Mouse (Mus musculus) heart, adult 9 months (tissue): Measurements from ENCODE around the gene Plpp3.

Experiments
- DNase-seq, 2 experiments: peaks; one replicate each; pipeline ENCODE4 v3.0.0; 2022; ENCODE audit warnings: low spot score in 2 of 2

Plpp3 gene

GRCm38 (mm10) chr4:105158651-105159530 lies 1.7 kb downstream of the Plpp3 start:
- peak; percentile 52 to 62 for DNase-seq

- no peak for DNase-seq
Measured at GRCm38 (mm10) chr4:105159531-105159870, 2.4 kb downstream of the Plpp3 start.

DNA sequence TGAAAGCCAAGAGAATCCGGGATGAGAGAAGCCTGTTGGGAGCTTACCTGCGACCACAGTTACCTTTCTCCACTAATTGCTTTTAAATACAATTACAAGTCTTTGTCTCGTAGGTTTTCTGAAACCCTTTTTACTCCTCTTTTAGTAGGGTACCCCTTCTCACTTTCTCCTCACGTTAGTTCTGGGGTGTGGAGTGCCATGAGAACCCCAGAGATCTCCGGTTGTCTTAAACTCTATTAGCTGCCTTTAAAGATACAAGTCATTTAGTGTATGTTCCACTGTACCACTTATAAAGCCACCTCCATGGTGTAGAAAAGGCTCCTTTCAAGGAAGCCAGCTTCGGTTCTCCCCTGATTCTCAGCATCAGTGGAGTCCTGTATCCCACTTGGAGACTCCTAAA lies 3.3 kb downstream of the Plpp3 start:
- no peak for DNase-seq

DNA sequence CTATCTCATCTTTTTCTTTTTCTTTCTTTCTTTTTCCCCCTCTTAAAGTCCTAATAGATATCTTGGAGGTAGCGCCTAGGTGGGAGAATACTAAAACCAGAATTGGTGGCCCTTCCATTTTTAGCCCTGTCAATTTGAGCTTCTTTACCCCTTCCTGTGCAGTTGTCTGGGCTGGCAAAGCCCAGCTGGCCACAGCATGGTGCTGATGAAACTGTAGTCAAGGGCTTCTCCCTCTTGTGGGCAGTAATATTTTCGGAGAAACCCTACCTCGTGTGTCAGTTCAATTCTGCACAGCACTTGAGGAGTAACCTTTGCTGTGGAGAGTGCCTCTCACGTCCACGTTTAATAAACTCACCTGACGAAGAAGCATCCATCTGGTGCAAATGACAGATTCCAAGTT lies 4.9 kb downstream of the Plpp3 start:
- no peak for DNase-seq

DNA sequence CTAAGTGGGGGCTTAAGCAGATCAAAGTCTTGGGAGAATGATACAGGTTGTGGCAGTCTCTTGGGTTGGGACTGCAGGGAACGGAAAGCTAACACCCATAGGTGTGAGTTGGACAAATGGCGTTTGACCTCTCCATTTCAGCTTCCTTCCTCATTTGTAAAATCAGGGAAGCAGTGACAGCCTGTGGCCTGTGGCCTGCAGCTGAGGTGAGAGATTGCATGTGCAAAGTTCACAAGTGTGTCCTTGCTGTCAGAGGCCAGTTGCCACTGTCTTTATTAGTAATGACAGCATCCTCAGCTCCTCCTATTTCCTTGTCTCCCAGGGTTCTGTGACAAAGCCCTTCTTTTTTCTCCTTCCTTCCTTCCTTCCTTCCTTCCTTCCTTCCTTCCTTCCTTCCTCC lies 5.5 kb downstream of the Plpp3 start:
- no peak for DNase-seq

- no peak for DNase-seq
Measured at GRCm38 (mm10) chr4:105163981-105164411, 6.8 kb downstream of the Plpp3 start.

DNA sequence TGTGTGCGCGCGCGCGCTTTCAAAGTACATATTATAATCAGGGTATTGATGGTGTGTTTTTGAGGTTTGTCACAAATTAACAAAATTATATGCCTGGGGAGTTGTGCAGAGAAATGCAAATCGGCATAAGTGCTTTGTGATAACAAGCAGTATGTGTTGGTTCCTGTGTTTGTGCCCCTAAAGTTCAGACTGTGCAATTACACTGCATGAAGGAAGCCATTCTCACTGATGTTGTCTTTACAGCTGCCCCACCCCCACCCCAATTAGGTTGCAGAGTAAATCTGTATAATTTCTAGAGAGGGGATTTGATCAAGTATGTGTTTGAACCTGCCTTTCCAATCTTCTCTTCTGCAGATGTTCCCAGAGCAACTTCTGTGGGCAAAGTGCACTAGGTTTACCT lies 7.8 kb downstream of the Plpp3 start:
- no peak for DNase-seq

- DNase-seq = no peak
Measured at GRCm38 (mm10) chr4:105169093-105169571, 12.0 kb downstream of the Plpp3 start.

DNA sequence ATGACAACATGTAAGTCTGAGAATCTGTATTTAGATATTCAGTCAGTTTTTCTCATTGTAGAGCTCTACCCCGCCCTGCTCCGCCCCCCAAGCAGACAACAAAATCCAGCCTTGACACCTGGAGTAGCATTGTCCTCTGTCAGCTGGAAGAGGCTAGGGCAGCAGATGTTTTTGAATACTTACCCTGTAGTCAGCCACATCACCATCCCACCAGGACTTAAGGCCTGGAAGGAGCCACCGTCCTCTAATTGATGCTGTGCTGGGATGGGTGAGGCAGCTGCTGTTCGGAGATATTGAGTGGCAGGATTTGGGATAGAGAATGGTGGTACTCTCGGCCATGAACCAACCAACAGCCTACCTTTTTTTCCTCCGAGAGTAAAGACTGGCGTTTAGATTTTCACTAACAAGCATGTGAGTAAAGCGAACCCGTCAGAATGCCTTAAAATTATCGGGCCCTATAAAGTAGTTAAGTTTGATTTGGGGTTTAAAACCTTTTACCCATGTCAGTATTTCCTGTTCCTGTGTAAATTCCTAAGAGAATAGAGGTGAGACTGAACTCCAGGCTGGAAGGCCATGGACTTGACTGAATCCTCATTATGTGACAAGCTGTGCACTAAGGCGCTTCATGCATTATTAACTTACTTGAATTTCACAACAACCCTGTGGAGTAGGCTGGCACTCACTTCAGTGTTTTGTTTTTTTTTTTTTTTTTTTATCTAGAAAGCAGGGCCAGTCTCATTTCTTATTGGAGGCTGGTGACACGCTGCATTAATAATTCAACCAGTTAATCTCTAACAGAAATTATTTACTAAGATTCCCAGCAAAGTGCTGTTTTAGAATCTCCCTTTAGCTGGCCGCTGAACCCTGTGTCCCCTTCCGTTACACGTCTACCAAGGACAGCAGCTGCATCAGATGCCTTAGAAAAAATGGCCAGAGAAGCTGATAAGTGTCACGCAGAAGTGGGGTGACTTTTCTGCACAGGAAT lies 13.0 kb downstream of the Plpp3 start:
- DNase-seq = no peak

GRCm38 (mm10) chr4:105170811-105171401 lies 13.8 kb downstream of the Plpp3 start:
- no peak for DNase-seq

DNA sequence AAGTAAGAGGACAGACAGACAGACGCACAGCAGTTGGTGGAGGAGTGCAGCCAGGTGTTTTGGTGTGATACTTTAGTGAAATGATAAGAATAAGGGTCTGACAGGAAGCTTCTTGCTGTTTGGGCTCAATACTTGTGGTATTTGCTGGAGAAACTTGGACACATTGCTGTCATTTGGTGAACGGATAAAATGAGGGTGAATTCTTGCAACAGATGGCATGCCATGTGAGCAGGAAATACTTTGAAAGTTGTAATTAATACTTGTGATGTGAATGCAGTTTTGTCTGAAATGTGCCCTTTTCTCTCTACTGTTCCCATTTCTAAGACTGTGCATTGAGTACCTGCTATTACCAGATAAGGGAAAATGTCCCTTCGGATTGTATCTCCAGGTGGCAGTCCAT lies 14.3 kb downstream of the Plpp3 start:
- DNase-seq = no peak

DNA sequence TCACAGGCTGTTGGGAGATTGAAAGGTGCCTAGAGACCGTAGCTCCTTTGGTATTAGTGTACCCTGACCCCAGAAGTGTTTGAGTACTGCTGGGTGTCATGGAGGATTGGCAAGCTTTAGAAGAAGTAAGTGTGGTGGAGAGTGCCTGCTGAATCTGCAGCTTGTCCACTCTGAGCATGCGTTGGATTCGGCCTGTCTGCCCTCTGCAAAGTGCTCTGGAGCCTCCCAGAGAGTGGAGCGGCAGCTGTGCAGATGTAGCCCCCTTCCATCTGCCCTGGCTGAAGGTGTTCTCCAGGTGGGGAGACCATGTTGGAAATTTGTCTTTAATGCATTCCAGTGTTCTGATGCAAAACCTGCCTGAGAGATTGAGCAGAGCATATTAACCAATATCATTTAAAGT lies 17.6 kb downstream of the Plpp3 start:
- no peak for DNase-seq

GRCm38 (mm10) chr4:105175255-105176035 lies 18.3 kb downstream of the Plpp3 start:
- DNase-seq = peak; percentile 35 to 50

DNA sequence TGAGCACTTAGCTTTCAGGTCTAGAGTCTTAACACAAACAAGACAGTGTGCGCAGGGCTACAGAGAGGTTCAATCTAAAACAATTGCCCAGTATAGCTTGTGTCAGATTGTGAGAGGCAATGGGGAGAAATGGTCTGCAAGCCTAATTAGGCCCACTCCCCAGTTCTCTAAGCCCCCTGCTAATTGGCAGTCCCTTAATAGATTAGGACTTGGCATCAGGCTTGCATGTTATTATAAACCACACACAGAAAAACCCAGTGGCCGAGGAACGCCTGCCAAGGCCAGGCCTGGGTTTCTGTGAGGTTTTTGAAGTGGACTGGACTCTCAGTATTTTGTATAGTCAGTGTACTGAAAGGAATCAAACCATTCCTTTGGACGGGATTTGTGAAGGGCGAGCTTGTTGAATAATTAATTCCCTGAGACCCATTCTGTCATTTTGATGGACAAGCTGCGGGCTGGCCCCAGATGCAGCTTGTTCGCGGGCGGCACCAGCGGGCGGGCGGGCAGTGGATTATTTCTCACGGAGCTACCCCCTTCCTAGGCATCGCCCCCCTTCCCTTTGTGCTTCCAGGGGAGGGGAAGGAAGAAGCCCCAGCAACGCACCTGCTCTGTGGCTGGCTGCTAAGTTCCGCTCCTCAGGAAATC lies 24.0 kb downstream of the Plpp3 start:
- no peak for DNase-seq

DNA sequence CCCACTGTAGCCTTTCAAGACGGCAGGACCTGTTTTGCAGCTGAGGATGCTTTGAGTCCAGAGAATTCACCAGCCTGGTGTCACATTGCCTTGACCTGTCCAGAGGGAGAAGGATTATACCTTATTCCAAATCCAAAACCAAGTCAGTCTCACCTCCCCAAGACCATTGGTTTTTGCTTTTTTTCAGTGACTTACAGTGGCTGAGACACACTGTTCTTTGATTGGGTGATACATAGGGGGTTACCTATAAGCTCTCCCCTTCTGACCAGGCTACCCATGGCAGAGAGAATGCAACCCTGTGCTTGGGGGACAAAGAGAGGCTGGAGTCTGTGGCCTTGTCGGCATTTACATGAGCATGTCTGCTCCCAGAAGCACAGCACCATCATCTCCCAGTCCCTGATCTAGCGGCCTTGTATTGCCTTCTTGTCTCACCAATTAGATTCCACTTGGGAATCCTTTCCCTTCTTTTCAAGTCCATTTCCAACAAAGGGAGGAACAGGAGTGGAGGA lies 24.6 kb downstream of the Plpp3 start:
- DNase-seq = no peak

DNA sequence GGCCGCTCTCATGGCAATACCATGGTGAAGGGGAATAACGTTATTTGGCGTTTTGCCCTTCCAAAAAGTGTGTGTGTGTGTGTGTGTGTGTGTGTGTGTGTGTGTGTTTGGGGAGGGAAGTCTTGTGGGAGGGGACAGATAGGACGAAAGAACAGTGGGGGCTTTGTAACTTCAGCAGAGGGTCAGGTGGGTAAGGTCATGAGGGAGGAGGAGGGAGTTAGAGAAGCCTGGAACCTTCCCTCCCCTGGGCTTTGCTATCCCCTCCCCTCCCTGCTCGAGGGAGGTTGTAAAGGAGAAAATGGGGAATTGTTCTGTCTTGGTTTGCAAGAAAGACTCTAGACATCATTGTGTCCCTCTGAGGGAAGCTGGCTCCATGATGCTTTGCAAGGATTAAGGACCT lies 25.1 kb downstream of the Plpp3 start:
- no peak for DNase-seq

- peak in 1 of 2 experiments; percentile 40 for DNase-seq
Measured at GRCm38 (mm10) chr4:105184490-105184889, 27.3 kb downstream of the Plpp3 start.

DNA sequence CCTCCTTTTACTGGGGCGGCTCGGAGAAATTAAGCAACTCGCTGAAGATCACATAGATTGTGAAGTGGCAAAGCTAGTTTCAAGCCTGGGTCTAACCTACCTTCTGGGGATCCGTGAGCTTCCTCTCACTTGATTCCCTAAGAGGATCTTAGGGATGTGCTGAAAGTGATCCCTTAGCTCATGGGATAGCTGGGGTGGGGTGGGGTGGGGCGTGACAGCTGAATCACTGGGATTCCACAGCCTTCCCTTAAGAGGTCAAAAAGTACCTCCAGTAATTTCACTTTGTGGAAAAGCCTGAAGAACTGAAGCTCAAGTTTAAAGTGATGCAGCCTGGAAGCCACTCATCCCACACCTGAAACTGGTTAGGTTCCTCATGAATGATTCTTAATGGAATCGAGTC lies 27.8 kb downstream of the Plpp3 start:
- DNase-seq = no peak

- no peak for DNase-seq
Measured at GRCm38 (mm10) chr4:105186654-105187053, 29.5 kb downstream of the Plpp3 start.

DNA sequence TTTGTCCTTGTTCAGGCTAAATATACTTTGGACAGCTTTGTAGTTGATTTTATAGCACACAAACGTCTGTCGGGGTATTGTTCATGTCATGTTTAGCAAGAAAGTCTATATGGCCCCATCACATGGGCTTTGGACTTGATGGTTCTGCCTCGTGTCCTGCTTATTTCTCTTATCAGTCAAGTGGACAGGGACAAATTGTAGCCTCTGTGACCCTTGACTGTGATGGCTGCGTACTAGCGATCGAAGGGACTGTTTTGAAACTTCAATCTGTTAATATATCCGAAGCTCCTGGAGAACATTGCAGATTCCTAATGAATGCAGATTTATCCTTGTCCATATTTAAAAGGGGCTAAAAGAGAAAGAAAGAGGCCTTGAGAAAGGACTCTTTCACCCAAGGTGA lies 30.7 kb downstream of the Plpp3 start:
- no peak for DNase-seq

- DNase-seq = no peak
Measured at GRCm38 (mm10) chr4:105188801-105189200, 31.7 kb downstream of the Plpp3 start.
